Mouse (Mus musculus) erythroblast, embryonic 14.5 days (primary cell): ENCODE measurements around the gene Adam23. TPM values are rescaled to one million over a fixed set of nuclear protein-coding genes. Genes with fewer than 3 reads are reported as not detected.

Experiments used
- H3K27me3 ChIP-seq: 2 replicates; pipeline ENCODE4 v1.6.1; 2012; ENCODE audit warnings: inconsistent platforms; ENCODE audit not compliant: control insufficient read depth
- H3K36me3 ChIP-seq: 2 replicates; pipeline ENCODE4 v1.6.1; 2012; ENCODE audit warnings: mild to moderate bottlenecking, inconsistent platforms; ENCODE audit not compliant: control insufficient read depth
- H3K4me1 ChIP-seq: 2 replicates; pipeline ENCODE4 v1.6.1; 2012; ENCODE audit warnings: inconsistent platforms; ENCODE audit not compliant: control insufficient read depth
- H3K4me3 ChIP-seq: replicated peaks from 2 replicates; pipeline ENCODE3; 2012; ENCODE audit warnings: moderate library complexity, mild to moderate bottlenecking, inconsistent platforms
- H3K9me3 ChIP-seq: 2 replicates; pipeline ENCODE4 v1.6.1; 2012; ENCODE audit warnings: low read length, inconsistent platforms, mixed read lengths; ENCODE audit not compliant: control insufficient read depth
- GATA1 ChIP-seq: IDR thresholded peaks from 2 replicates; pipeline ENCODE4 v1.6.1; 2012; ENCODE audit warnings: low read length, inconsistent platforms, mixed read lengths
- TAL1 ChIP-seq: IDR thresholded peaks from 3 replicates; pipeline ENCODE4 v1.6.1; 2012; ENCODE audit warnings: low read length, inconsistent platforms, mixed read lengths
- polyA plus RNA-seq: library from polyadenylated mRNA; stranded (reverse); fragments of >175 nt; gene quantifications from 2 replicates; pipeline ENCODE4 v1.2.3, GENCODE M21; 2012

The Adam23 gene
- polyA plus RNA-seq, 1 experiment: not detected

GRCm38 (mm10) chr1:63561772-63562520, 116.3 kb downstream of the Adam23 start:
- TF ChIP-seq GATA1 (no peak), TAL1 (no peak)

GRCm38 (mm10) chr1:63563928-63564327, 118.2 kb downstream of the Adam23 start:
- H3K4me1 ChIP-seq: no peaks in the 10 kb centered on the region
- no peaks in the 10 kb centered on the region for H3K9me3 ChIP-seq
- no peak for TF ChIP-seq TAL1
- no peak for TF ChIP-seq GATA1
- no peak overlapping the region for H3K4me3 ChIP-seq
- H3K27me3 ChIP-seq: no peaks in the 10 kb centered on the region
- no peaks in the 10 kb centered on the region for H3K36me3 ChIP-seq

More at GRCm38 (mm10) chr1:63561772-63562520, 116.3 kb downstream of the Adam23 start:
- H3K9me3 ChIP-seq: no peaks in the 10 kb centered on the region
- H3K4me3 ChIP-seq: no peak overlapping the region
- H3K36me3 ChIP-seq: no peaks in the 10 kb centered on the region
- H3K4me1 ChIP-seq: no peaks in the 10 kb centered on the region
- H3K27me3 ChIP-seq: no peaks in the 10 kb centered on the region

- H3K4me1 ChIP-seq: no peaks in the 10 kb centered on the region
- H3K36me3 ChIP-seq: no peaks in the 10 kb centered on the region
- H3K9me3 ChIP-seq: no peaks in the 10 kb centered on the region
- H3K4me3 ChIP-seq: no peak overlapping the region
- TF ChIP-seq GATA1 (no peak), TAL1 (no peak)
- no peaks in the 10 kb centered on the region for H3K27me3 ChIP-seq
Observed at GRCm38 (mm10) chr1:63566501-63566900, 120.8 kb downstream of the Adam23 start.

- no peaks in the 10 kb centered on the region for H3K9me3 ChIP-seq
- no peaks in the 10 kb centered on the region for H3K27me3 ChIP-seq
- no peaks in the 10 kb centered on the region for H3K36me3 ChIP-seq
- no peaks in the 10 kb centered on the region for H3K4me1 ChIP-seq
- no peak overlapping the region for H3K4me3 ChIP-seq
- no peak for TF ChIP-seq TAL1
- no peak for TF ChIP-seq GATA1
Observed at GRCm38 (mm10) chr1:63567031-63567430, 121.3 kb downstream of the Adam23 start.

GRCm38 (mm10) chr1:63572229-63572628, 126.5 kb downstream of the Adam23 start:
- Histone ChIP-seq H3K9me3 (no peaks in the 10 kb centered on the region), H3K4me1 (no peaks in the 10 kb centered on the region), H3K27me3 (no peaks in the 10 kb centered on the region), H3K4me3 (no peak overlapping the region), H3K36me3 (no peaks in the 10 kb centered on the region)
- no peak for TF ChIP-seq GATA1
- no peak for TF ChIP-seq TAL1

GRCm38 (mm10) chr1:63573432-63573831, 127.7 kb downstream of the Adam23 start:
- no peak overlapping the region for H3K4me3 ChIP-seq
- no peaks in the 10 kb centered on the region for H3K27me3 ChIP-seq
- H3K9me3 ChIP-seq: no peaks in the 10 kb centered on the region
- TF ChIP-seq GATA1 (no peak), TAL1 (no peak)
- no peaks in the 10 kb centered on the region for H3K36me3 ChIP-seq
- H3K4me1 ChIP-seq: no peaks in the 10 kb centered on the region

- no peaks in the 10 kb centered on the region for H3K9me3 ChIP-seq
- no peaks in the 10 kb centered on the region for H3K27me3 ChIP-seq
- H3K4me3 ChIP-seq: no peak overlapping the region
- no peak for TF ChIP-seq GATA1
- no peak for TF ChIP-seq TAL1
- H3K4me1 ChIP-seq: no peaks in the 10 kb centered on the region
- H3K36me3 ChIP-seq: no peaks in the 10 kb centered on the region
Observed at GRCm38 (mm10) chr1:63573864-63574611, 128.3 kb downstream of the Adam23 start.

- Histone ChIP-seq H3K4me1 (no peaks in the 10 kb centered on the region), H3K36me3 (no peaks in the 10 kb centered on the region), H3K27me3 (no peaks in the 10 kb centered on the region), H3K4me3 (no peak overlapping the region), H3K9me3 (no peaks in the 10 kb centered on the region)
- no peak for TF ChIP-seq TAL1
- TF ChIP-seq GATA1: no peak
Observed at GRCm38 (mm10) chr1:63576803-63577202, 131.1 kb downstream of the Adam23 start.

GRCm38 (mm10) chr1:63579153-63579552, 133.5 kb downstream of the Adam23 start:
- Histone ChIP-seq H3K27me3 (no peaks in the 10 kb centered on the region), H3K36me3 (no peaks in the 10 kb centered on the region), H3K4me3 (no peak overlapping the region), H3K9me3 (no peaks in the 10 kb centered on the region), H3K4me1 (no peaks in the 10 kb centered on the region)
- TF ChIP-seq TAL1 (no peak), GATA1 (no peak)
